Mouse (Mus musculus): ENCODE data around the gene Slc35f1.

The Slc35f1 gene

DNA sequence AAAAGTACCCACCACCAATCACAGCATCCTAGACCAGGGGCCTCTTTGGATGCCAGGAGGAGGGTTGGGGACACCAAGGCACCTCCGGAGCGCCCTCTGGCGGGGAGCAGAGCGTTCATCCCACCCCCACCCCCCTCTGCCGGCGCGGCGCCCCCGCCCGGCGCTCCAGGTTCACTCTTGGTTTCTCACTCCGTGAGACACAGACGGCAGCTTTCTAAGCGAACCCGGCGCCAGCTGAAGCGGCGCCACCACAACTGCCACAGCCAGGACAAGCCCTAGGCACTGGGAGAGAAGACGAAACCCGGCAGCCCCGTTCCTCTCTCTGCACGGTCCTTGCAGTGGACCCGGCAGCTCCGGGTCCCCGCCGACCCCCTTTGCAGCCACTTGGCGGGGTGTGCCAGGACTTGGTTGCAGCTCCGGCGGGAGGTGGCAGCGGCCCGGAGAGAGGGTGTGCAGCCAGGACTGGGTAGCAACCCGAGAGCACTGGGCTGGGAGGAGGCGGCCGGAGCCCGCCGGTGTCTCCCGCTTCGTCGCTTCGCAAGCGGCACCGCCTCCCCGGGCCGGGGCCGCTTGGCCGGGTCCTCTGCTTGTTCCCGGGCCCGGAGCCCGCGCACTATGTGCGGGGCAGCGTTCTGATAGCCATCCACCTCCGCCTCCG lies at the start of gene Slc35f1:
Gene Slc35f1 (plus strand): TSS at position 200 of the 658 bp plus-strand sequence.
- DNase-seq: peak; percentile 50

DNA sequence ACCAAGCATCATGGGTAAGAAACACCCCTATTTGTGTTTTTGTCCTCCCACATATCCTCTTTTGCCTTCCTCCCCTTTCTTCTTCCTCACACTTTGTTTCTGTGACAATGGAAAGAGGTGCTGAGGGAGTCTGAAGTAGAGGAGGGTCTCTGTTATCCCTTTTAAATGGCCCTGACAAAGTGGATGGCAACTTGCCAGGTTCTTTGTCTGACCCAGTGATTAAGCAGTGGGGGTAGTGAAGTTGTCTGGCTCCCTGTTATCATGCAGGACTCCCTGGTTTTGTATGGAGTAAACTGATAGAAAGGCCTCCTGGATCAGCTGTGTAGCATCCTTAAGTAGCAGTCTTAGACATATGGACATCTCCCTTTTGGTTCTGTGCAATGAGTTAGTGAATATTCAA lies 19.1 kb upstream of the Slc35f1 start:
- no peak for DNase-seq

DNA sequence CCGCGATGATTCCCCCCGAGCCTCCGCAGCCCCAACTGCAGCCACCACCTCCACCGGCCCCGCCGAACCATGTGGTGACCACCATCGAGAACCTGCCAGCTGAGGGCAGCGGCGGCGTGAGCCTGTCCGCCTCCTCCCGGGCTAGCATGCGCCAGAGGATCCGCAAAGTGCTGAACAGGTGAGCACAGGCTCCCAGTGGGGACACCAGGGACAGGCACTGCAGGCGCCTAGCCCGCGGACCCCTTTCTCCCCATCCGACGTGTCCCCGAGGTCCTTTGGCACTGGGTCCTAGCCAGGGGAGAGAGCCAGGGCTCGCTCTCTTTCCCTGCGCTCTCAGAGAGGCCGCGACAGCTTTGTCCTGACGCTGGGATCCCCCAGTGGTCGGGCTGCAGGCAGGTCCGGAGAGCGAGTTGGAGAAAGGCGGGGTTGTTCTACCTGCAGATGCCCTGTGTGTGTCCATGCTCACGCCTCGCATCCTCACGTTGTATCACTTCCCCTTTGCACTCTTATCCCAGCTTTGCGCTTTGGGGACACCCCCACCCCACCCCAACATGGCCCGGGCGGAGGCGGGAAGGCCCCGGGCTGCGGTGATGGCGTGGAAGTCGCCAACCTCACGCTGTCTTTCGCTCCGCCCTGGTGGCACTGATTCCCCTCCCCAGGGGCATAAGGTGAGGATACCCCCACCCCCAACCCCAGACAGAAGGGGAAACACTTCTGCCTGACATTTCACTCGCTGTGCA lies 829 bp downstream of the Slc35f1 start:
- DNase-seq: no peak

DNA sequence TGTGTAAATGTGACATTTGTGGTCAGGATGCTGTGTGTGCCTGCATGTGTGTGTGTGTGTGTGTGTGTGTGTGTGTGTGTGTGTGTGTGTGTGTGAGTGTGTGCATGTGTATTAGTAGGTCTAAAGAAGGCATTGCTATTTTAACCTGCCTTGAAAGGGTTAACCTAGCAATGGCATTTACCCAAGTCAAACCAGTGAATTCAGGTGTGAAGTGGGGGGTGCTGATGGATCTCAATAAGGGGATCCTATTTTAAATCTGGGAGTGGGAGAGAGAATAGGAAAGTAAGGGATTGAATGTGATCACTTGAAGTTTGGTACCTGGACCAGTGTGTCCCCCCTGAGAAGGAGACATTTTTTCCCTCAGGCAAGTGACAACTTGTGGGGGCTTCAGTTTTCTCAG lies 13.4 kb downstream of the Slc35f1 start:
- no peak for DNase-seq

DNA sequence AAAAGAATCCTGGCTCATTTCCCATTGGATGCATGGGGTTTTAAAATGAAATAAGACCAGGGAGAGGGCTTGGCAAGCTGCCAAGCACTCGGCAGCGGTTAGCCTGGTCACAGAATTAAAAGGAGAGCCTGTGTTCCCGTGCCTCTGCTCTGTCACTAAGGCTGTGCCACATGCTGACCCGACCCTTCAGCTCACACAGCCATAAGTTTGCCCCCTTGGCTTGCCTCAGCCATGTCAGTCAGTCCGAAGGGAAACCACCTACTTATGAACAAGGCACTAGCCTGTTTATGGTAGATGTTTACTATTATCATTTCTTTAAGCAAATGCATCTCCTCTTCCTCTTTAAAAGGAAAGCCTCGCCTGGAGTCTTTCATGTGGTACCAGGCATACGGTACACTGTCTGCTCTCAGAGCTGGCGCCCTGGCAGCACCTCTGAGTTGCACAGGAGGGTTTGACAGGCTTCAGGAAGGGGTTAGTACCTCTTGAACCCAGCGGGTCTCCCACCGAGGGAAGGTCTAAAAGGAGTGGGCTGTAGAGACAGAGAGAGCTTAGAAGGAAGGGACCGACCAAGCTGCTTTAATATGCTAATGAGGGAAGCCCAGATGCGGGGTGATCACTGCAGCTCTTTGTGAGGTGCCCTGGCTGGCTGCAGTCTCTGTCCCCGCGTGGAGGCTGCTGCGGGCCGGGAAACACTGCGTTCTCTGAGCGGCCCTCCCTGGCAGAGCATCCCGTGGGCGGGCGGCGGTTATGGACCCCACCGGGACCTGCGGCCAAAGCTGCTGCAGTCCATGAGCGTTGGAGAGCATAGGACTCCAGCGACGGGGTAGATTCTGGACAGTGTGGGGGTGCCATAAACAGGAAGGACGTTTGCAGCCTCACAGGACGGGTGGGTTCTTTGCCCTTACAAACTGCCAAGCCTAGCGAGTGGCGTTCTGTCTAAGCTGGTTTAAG lies 14.0 kb downstream of the Slc35f1 start:
- DNase-seq: no peak

DNA sequence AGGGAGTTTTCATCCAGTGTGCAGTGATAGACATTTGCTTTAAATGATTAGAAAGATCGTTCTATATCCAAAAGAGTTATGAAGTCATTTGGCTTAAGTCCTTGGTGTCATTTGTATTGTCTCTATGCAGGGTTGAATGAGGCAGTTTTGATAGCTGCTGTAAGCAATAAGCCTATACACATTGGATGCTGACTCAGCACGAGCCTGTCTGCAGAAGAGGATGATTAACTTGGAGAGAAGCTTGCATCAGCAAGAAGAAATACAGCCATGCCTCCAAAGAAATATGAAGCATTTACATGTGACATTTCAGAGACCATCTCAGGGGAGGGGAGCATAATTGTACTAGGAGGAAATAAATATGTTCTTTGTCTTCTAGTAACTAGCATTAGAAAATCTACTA lies 19.1 kb downstream of the Slc35f1 start:
- DNase-seq: no peak

DNA sequence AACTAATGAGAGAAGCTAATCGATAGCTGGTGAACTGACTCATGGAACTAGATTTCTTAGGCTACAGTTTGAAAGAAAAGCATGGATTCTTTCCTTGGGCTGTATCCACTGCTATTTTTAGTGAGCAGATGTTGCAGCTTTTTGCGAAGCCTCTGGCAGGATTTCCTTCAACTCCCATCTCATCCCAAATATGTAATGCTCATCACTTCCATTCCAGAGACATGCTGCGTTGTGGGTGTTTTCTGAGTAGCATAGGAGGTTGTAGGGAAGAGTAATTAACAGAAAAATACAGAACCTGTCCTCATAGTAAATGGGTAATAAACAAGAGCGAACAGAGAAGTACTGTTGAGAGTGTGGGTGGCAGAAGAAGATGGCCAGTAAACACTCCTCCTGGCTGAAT lies 21.8 kb downstream of the Slc35f1 start:
- no peak for DNase-seq

DNA sequence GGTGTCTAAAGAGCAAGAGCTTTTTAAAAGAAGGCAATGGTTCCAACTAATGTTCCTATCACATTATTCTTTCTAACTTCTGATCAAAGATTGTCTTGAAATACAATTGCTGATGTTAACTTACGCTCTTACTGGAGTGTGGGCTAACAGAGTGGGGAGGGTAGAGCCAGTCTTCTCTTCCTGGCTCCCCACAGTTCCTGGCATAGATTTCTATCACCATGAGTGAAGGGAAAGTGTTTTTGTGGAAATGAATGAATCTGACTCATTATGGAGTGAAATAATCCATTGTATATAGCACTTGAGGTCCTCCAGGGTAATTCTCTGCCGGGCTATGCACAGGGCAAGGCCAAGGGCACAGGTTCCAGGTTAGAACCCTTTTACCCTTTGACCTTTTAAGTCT lies 24.2 kb downstream of the Slc35f1 start:
- no peak for DNase-seq

DNA sequence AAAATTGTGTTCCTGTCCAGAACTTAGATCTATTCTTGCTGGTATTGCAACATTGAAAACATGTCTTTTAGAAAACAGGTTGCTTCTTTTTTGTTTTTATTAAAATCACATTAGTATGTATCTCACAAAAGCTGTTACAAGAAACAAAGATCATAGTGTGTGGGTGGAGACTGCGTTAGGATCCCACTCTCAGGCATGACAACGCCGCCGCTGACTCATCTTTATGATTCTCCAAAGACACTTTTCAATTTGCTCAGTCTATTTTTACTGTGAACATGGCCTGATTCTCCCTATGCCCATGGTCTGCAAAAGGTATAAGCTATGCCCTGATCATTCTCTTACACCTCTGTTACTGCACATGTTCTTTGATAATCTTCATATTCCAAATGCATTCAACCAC lies 24.8 kb downstream of the Slc35f1 start:
- DNase-seq: no peak

DNA sequence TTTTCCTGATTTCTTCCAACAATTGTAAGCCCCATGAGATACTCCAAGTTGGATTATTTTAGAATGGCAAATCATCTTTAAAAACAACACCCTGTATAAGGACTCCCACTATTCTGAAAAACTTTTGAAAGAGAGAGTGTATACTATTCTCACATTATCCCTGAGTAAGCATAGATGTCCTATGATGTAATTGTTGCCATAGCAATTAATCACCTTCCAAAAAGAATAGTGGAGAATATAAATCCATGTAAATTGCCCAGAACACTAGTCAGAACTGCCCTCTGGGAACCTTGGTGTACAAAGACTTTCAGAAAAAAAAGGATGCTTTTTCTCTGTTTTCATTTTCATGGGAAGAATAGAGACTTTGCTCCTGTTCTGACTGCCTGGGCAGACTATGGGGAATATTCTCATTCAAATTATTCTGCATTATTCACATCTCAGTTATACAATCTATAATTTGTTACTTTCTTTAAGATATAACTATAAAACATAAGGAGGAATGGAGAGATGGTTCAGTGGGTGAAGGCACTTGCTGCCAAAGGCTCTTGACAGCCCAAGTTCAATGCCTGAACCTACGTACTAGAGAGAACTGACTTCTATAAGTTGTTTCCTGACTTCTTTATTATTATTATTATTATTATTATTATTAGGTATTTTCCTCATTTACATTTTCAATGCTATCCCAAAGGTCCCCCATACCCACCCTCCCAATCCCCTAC lies 28.0 kb downstream of the Slc35f1 start:
- no peak for DNase-seq

DNA sequence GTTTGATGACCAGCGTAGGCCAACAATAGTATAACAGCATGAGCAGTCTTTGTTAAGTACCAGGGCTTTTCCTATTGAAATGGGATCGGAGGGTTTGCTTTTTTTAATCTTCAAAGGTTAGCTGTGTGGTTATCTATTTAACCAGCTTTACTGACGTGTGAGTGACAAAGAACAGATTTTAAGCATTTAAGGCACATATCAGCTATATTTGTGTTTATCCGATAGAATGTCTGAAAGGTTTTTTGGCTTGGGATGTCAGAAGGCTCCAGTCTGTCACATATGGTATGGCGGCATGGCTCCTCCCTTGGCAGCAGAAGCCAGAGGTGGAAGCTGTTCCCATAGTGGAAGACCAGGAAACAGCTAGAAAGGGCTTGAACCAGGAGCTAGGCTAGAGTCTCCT lies 36.3 kb downstream of the Slc35f1 start:
- DNase-seq: no peak

DNA sequence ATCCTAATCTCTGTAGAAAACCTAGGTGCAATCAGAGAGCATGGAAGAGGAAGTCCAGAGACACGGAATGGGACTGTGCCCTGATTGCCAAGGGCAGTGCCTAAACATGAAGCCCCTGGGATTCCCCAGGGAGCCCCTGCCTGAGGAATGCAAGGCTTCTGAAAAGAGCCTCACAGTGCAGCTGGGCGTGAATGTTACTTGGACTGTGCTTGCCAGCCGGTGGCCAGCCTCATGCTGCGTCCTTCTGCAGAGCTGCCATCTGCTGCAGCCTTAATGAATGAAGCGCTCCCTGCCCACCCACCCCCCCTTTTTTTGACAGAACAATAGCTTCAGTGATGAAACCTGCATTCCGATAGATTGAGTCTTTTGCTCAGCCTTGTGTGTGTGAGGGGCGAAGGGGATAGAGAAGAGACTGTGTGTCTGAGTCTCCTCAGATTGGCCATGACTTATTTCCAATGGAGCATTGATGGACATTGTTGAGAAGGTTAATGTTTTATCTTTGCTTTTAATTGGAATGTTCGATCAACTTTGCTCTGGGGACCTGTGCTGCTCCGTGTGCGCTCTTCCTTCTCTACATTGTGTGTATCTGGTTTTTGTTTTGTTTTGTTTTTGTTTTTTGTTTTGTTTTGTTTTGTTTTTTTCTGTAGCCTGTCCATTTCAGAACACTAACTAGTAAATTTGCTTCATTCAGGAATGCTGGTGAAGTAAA lies 52.5 kb downstream of the Slc35f1 start:
- no peak for DNase-seq

DNA sequence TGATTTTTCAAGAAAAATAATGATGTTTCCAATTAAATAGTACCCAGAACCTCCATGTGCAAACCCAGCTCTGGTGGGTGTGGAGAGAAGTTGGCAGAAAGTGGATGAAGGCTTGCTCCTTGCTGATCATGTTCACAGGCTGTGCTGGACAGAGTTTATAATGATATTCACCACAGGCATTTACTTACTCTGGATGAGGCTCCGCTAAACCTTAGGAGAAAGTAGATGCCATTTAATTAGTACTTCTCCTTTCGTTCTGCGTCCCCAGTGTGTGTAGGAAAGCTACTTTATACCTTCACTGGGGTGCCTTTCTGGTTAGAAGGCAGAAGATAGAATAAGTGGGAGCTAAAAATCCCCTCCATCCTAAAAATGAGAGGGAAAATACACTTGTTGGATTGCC lies 53.5 kb downstream of the Slc35f1 start:
- DNase-seq: no peak

DNA sequence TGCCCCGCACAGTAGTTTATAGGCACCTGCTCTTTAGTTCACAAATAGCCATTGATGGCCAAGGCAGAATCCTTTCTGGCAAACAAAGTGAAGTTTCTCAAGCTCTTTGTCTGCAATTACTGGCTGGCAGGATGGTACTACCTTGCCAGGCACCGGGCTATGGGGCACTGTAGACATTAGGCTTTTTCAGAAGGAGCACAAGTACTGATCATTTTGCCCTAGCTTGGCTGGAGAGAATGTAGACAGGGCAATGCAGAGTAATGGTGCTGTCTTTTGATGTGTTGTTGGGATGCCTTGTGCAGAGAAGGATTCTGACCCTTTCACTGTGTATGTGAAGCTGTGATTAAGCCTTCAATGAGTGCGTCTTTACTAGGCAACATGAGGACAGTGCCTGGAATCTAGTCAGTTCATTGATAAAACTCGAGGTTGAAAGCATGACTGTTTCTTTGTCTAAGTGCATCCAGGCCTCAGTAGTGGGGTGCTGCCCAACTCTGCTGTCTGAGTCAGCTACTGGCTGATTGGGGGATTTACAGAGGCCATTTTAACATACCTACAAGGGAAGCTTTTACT lies 57.8 kb downstream of the Slc35f1 start:
- DNase-seq: no peak

DNA sequence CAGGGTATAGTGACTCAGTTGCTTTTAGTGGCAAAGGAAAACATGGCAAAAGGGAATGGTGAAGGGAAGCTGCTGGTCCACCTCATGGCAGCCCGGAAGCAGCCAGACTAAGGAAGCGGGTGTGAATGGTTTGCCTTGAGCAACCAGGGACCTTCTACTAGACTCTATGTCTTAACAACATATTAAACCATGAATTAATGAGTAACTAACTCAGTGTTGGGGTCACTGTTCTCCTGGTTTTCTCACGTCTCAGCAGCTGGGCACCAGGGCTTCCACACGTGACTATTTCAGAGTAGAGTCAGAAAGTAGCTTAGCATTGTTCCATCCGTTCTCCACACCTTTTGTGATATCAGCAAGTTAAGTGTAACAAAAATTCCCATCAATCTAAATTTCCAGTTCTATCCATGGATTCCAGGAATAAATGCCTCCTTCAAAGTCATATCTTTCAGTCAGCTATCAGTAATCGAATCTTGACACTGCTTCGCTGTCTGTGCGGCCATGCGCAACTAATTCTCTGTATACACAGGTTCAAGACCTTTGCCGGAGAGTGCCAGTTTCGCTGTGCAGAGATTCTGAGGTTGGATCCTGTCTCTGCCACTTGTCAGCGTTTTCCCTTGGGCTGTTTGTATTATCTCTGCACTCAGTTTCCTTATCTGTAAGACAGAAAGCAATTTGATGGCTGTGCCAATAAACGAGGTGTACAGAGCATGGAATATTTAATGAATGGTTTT lies 65.8 kb downstream of the Slc35f1 start:
- DNase-seq: no peak

DNA sequence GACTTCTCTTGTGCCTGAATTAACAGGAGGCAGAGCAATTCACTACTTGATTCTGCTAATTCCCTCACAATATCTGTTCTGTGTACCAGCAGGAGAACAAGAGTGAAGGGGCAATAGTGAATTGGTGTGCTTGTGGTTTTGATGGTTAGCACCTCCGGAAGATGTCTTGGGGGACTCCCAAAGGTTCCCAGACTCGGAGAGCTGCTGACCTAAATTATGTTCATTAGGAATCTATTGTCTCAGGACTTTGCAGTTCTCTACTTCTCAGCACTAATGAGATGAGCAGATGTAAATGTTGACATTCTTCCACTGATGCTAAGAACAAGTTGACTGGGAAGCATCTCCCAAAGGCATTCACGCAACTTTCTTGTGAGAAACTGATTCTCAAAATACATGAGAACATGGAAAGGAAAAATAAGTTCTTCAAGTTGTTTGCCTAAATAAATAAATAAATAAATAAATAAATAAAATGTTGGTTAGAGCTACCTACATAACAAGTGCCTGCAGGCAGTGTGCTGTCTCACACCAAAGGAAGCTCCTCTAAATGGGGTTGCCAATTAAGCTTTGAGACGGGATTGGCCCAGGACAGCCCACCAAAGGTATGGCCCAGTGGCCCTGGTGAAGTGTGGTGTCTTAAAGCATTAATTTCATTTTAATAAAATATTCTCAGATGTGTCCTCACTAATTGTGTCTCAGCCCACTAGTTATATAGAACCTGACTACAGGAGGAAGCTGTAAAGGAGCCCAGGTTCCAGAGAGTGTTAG lies 67.3 kb downstream of the Slc35f1 start:
- DNase-seq: no peak

DNA sequence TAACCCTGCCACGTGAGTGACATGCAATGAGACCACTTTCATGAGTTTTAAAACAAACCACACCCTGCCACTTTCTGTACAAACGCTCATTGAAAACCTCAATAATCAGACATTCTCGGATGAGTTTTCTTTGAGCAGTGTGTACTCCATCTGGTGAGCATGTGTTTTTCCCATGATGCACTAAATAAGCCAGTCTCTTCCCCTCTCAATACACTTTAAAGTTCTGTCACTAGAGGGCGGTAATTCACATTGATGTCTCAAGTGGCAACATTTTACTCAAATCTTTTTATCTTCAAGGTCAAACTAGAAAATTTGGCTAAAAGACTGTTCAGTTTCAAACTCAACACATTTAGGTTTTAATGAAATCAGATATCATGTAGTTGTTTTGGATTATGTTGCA lies 68.3 kb downstream of the Slc35f1 start:
- no peak for DNase-seq

DNA sequence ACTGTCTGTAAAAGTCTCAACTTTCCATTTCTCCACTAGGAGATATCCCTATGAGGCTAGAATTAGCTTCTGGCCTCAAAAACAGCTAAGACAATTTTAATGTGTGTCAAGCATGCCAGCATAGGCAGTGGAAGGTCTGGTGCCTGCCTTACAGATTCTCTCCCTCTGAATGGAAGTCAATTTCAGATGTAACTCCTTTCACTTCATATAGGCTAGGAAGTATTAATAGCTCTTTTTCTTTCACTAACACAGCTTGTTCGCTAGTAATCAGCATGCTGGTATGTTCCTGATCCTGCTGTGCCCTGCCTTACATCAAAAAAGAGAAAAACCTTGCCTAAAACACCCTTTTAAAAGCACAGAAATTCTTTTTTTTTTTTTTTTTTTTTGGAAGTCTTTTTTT lies 70.2 kb downstream of the Slc35f1 start:
- no peak for DNase-seq

DNA sequence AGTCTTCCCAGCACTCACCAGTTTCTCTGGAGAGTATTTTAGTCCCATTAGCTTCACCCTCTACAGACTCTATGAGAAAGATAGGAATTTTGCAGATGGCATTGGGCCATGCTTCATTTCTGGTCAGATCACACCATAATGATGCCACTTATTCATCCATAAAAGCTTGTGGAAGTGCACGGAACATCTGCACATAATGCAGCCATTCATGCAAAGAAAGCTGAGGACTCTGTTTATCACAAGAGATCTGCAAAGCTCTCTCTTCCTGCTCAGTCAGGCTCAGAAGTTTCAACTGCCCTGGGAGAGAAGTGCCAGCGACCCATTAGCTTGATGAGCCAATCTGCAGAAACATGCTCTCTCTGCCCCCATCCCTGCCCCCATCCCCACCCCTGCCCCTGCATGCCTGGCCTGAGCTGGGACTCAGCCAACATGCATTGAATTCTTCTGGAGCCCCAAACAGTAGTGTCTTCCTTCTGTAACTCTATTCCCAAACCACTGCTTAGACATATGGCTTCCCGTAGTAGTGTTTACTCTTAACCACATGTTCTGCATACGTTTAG lies 89.7 kb downstream of the Slc35f1 start:
- no peak for DNase-seq

DNA sequence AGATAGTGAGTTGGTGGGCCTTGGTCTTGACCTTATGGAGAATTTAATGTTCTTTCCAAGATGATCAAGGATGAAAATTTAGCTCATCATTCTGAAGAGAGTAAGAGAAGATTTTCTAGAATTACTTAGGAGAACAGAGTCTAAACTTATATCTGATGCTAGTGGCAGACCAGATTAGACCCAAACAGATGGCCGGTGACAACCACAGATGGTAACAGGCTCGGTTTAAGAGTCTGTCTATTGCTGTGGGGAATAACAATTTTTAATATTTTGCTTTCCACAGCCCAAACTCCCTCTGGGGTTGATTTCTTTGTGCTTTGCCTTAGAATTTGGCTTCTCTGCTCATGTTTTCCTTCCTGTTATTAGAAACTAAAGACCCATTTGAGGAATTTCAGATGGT lies 96.7 kb downstream of the Slc35f1 start:
- no peak for DNase-seq
